Mouse (Mus musculus) limb, embryonic 11.5 days (tissue): ENCODE measurements around the gene Vipr1. TPM values are rescaled to one million over a fixed set of nuclear protein-coding genes. Genes with fewer than 3 reads are reported as not detected.

Experiments
- ATAC-seq: fragments of 200-750 bp; cut with Nextera tagmentation; 2 replicates; pipeline ENCODE4 v1.8.0; 2017; ENCODE audit warnings: low read depth; ENCODE audit not compliant: insufficient number of reproducible peaks, low FRiP score, low TSS enrichment
- DNase-seq: peaks from one replicate; pipeline ENCODE4 v3.0.0-alpha.2; 2015; ENCODE audit warnings: low spot score
- H3K27ac ChIP-seq: fragments of 300-500 bp; sonication (generic); replicated peaks from 2 replicates; pipeline ENCODE4 v1.5.1; 2014; ENCODE audit warnings: low read depth, mild to moderate bottlenecking, low read length
- H3K27me3 ChIP-seq: fragments of 300-500 bp; sonication (generic); 2 replicates; pipeline ENCODE4 v1.6.1; 2014; ENCODE audit warnings: mild to moderate bottlenecking, low read length, mixed read lengths; ENCODE audit not compliant: control insufficient read depth, insufficient read depth
- H3K36me3 ChIP-seq: fragments of 300-500 bp; sonication (generic); 2 replicates; pipeline ENCODE4 v1.6.1; 2014; ENCODE audit warnings: mild to moderate bottlenecking, low read length, moderate library complexity, mixed read lengths; ENCODE audit not compliant: control insufficient read depth, insufficient read depth
- H3K4me1 ChIP-seq: fragments of 300-500 bp; sonication (generic); 2 replicates; pipeline ENCODE4 v1.6.1; 2014; ENCODE audit warnings: low read length, mixed read lengths; ENCODE audit not compliant: control insufficient read depth, insufficient read depth
- H3K4me2 ChIP-seq: fragments of 300-500 bp; sonication (generic); 2 replicates; pipeline ENCODE4 v1.6.1; 2014; ENCODE audit warnings: low read depth, mild to moderate bottlenecking, moderate library complexity; ENCODE audit not compliant: severe bottlenecking
- H3K4me3 ChIP-seq: fragments of 300-500 bp; sonication (generic); 2 replicates; pipeline ENCODE4 v1.5.1; 2014; ENCODE audit warnings: low read depth, low read length
- H3K9ac ChIP-seq: fragments of 300-500 bp; sonication (generic); 2 replicates; pipeline ENCODE4 v1.6.1; 2014; ENCODE audit warnings: mild to moderate bottlenecking, low read length
- H3K9me3 ChIP-seq: fragments of 300-500 bp; sonication (generic); 2 replicates; pipeline ENCODE4 v1.6.1; 2016; ENCODE audit warnings: low read length; ENCODE audit not compliant: control insufficient read depth
- WGBS: fragments of 180-500 bp; shearing (Covaris S2); extraction: QIAGEN DNeasy Blood & Tissue Kit; methylation state at CpG from one replicate; pipeline ENCODE4 v1.1.7; 2014; 5-methylcytosine and 5-hydroxymethylcytosine counted together
- polyA plus RNA-seq: library from polyadenylated mRNA; unstranded; fragments of >200 nt; fragmentation: Nextera tagmentation; extraction: Ambion mirVana; gene quantifications from 2 replicates; pipeline ENCODE4 v1.2.1, GENCODE M21; 2014

The Vipr1 gene
- polyA plus RNA-seq, 1 experiment from 2014 or later = 0.69 TPM

GRCm38 (mm10) chr9:121706029-121706675, 63.6 kb downstream of the Vipr1 start:
- 78% methylated on average over 6 of the region's 6 CpGs for WGBS
- ATAC-seq = no peak
- Histone ChIP-seq H3K9me3 (no peaks in the 10 kb centered on the region), H3K4me2 (no peak overlapping the region), H3K4me1 (peaks cover 14% of the 10 kb centered on the region), H3K36me3 (no peaks in the 10 kb centered on the region), H3K9ac (no peak overlapping the region), H3K4me3 (no peak overlapping the region), H3K27ac (no peak overlapping the region), H3K27me3 (no peaks in the 10 kb centered on the region)
- no peak for DNase-seq

DNA sequence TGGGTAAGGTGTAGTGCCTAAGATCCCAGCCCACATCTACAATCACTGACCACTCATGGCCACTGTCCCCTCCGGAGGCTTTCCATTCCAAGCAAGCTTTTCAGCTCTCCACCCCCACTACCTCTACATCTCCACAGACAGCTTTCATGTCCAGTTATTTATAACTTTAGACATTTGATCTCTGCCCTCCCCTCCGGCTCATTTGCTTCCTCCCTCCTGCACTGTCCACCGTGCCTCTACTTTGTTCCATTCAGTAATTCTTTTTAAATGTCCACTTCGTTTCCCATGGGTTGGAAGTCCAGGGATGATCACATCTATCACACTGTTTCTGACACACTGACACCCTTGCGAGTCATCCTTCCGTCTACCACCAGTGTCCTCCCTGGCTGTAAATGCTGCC, 65.3 kb downstream of the Vipr1 start:
- ATAC-seq (no peak), DNase-seq (no peak)
- peaks cover 14% of the 10 kb centered on the region for H3K4me1 ChIP-seq
- WGBS = 60% methylated on average over 6 of the region's 6 CpGs
- H3K9ac ChIP-seq = no peak overlapping the region
- H3K9me3 ChIP-seq = no peaks in the 10 kb centered on the region
- H3K27me3 ChIP-seq = no peaks in the 10 kb centered on the region
- no peak overlapping the region for H3K4me2 ChIP-seq
- H3K4me3 ChIP-seq = no peak overlapping the region
- peaks cover 2% of the 10 kb centered on the region; the same call in 1 of the 2 replicates for H3K36me3 ChIP-seq
- H3K27ac ChIP-seq = no peak overlapping the region

- no peak overlapping the region for H3K27ac ChIP-seq
Measured at GRCm38 (mm10) chr9:121708506-121709486, 66.3 kb downstream of the Vipr1 start.

GRCm38 (mm10) chr9:121709898-121710583, 67.5 kb downstream of the Vipr1 start, which contains the start of gene Ss18l2:
Gene Ss18l2 (plus strand): TSS chr9:121710329.
- Histone ChIP-seq H3K9ac (peak within 1 kb of the TSS; percentile 69), H3K36me3 (peaks cover 7% of the 10 kb centered on the region; the same call in 1 of the 2 replicates), H3K27me3 (no peaks in the 10 kb centered on the region), H3K27ac (peak within 1 kb of the TSS; percentile 61; the same call in 1 of the 2 replicates), H3K9me3 (no peaks in the 10 kb centered on the region), H3K4me2 (peak within 1 kb of the TSS; percentile 69), H3K4me1 (peaks cover 5% of the 10 kb centered on the region), H3K4me3 (peak within 1 kb of the TSS; percentile 87)
- peak; percentile 94 for ATAC-seq
- peak; percentile 100 for DNase-seq
- 5% methylated on average over 37 of the region's 37 CpGs for WGBS

More at GRCm38 (mm10) chr9:121708506-121709486, 66.3 kb downstream of the Vipr1 start:
- DNase-seq (no peak), ATAC-seq (no peak)
- peaks cover 7% of the 10 kb centered on the region; the same call in 1 of the 2 replicates for H3K36me3 ChIP-seq
- no peak overlapping the region for H3K4me3 ChIP-seq
- H3K9ac ChIP-seq = no peak overlapping the region; the same call in 1 of the 2 replicates
- no peaks in the 10 kb centered on the region for H3K27me3 ChIP-seq
- H3K9me3 ChIP-seq = no peaks in the 10 kb centered on the region
- 76% methylated on average over 7 of the region's 7 CpGs for WGBS
- no peak overlapping the region for H3K4me2 ChIP-seq
- peaks cover 12% of the 10 kb centered on the region for H3K4me1 ChIP-seq

GRCm38 (mm10) chr9:121710584-121710975, 68.1 kb downstream of the Vipr1 start:
- ATAC-seq (no peak), DNase-seq (no peak)
- H3K36me3 ChIP-seq = peaks cover 7% of the 10 kb centered on the region; the same call in 1 of the 2 replicates
- H3K27ac ChIP-seq = peak overlapping the region; percentile 61; the same call in 1 of the 2 replicates
- 2% methylated on average over 18 of the region's 18 CpGs for WGBS
- H3K4me1 ChIP-seq = peaks cover 2% of the 10 kb centered on the region
- H3K27me3 ChIP-seq = no peaks in the 10 kb centered on the region
- H3K4me2 ChIP-seq = peak overlapping the region; percentile 69
- H3K9me3 ChIP-seq = no peaks in the 10 kb centered on the region
- peak overlapping the region; percentile 87 for H3K4me3 ChIP-seq
- peak overlapping the region; percentile 69 for H3K9ac ChIP-seq

DNA sequence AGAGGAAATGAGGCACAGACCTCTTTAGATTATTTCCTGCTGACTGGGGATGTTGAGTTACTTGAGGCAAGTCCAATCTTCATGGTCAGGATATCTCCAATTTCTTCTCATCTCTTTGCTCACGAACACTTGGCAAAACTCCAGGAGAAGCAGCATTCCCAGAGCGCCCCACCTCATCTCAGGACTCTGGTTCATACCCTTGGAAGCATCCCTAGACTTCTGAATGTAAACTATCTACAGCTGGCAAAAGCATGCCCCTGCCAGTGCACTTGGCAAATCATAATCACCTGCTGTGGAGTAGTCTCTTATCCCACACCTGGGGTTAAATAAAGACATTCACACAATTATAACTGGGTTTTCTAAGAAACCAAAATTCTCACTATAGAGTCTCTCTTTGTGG, 74.5 kb downstream of the Vipr1 start:
- H3K4me1 ChIP-seq = peaks cover 7% of the 10 kb centered on the region; the same call in 1 of the 2 replicates
- H3K4me2 ChIP-seq = no peak overlapping the region
- no peak overlapping the region for H3K9ac ChIP-seq
- H3K27ac ChIP-seq = no peak overlapping the region
- no peaks in the 10 kb centered on the region for H3K9me3 ChIP-seq
- 84% methylated on average over 2 of the region's 2 CpGs for WGBS
- peaks cover 7% of the 10 kb centered on the region; the same call in 1 of the 2 replicates for H3K36me3 ChIP-seq
- H3K27me3 ChIP-seq = no peaks in the 10 kb centered on the region
- DNase-seq (no peak), ATAC-seq (no peak)
- H3K4me3 ChIP-seq = no peak overlapping the region

- no peaks in the 10 kb centered on the region for H3K9me3 ChIP-seq
- no peaks in the 10 kb centered on the region for H3K27me3 ChIP-seq
- peak overlapping the region; percentile 72 for H3K4me3 ChIP-seq
- peak; percentile 15; the same call in 1 of the 2 replicates for ATAC-seq
- peak overlapping the region; percentile 59 for H3K9ac ChIP-seq
- peaks cover 7% of the 10 kb centered on the region; the same call in 1 of the 2 replicates for H3K4me1 ChIP-seq
- WGBS = 69% methylated on average over 15 of the region's 15 CpGs
- DNase-seq = no peak
- peak overlapping the region; percentile 62 for H3K4me2 ChIP-seq
- peaks cover 2% of the 10 kb centered on the region; the same call in 1 of the 2 replicates for H3K36me3 ChIP-seq
- H3K27ac ChIP-seq = peak overlapping the region; percentile 60; the same call in 1 of the 2 replicates
Measured at GRCm38 (mm10) chr9:121718070-121718705, 75.7 kb downstream of the Vipr1 start.
